Mouse (Mus musculus) liver, embryonic 11.5 days (tissue): ENCODE data around the gene Stk10. TPM values are rescaled to one million over a fixed set of nuclear protein-coding genes. Genes with fewer than 3 reads are reported as not detected.

Source experiments
- ATAC-seq: fragments of 200-750 bp; cut with Nextera tagmentation; replicated peaks from 2 replicates; pipeline ENCODE4 v1.8.0; 2017; ENCODE audit warnings: moderate number of reproducible peaks, mild to moderate bottlenecking, moderate TSS enrichment, moderate library complexity; ENCODE audit not compliant: low FRiP score
- DNase-seq: peaks from one replicate; pipeline ENCODE4 v3.0.0-alpha.2; 2017; ENCODE audit warnings: low spot score
- H3K27ac ChIP-seq: fragments of 300-500 bp; sonication (generic); 2 replicates; pipeline ENCODE4 v1.5.1; 2014; ENCODE audit warnings: mild to moderate bottlenecking, low read depth, low read length, control low read depth
- H3K27me3 ChIP-seq: fragments of 300-500 bp; sonication (generic); replicated peaks from 2 replicates; pipeline ENCODE4 v1.6.1; 2014; ENCODE audit warnings: low read length, mixed read lengths; ENCODE audit not compliant: control insufficient read depth, insufficient read depth
- H3K36me3 ChIP-seq: fragments of 300-500 bp; sonication (generic); 2 replicates; pipeline ENCODE4 v1.6.1; 2014; ENCODE audit warnings: mild to moderate bottlenecking, low read length, moderate library complexity, mixed read lengths; ENCODE audit not compliant: control insufficient read depth, insufficient read depth
- H3K4me1 ChIP-seq: fragments of 300-500 bp; sonication (generic); replicated peaks from 2 replicates; pipeline ENCODE4 v1.6.1; 2014; ENCODE audit warnings: low read length, mixed read lengths; ENCODE audit not compliant: control insufficient read depth, insufficient read depth
- H3K4me2 ChIP-seq: fragments of 300-500 bp; sonication (generic); 2 replicates; pipeline ENCODE4 v1.6.1; 2014; ENCODE audit warnings: mild to moderate bottlenecking, control low read depth, moderate library complexity
- H3K4me3 ChIP-seq: fragments of 300-500 bp; sonication (generic); 2 replicates; pipeline ENCODE4 v1.5.1; 2014; ENCODE audit warnings: low read depth, low read length, control low read depth
- H3K9ac ChIP-seq: fragments of 300-500 bp; sonication (generic); 2 replicates; pipeline ENCODE4 v1.6.1; 2014; ENCODE audit warnings: low read depth, low read length, control low read depth
- H3K9me3 ChIP-seq: fragments of 300-500 bp; sonication (generic); 2 replicates; pipeline ENCODE4 v1.6.1; 2016; ENCODE audit warnings: low read length, inconsistent platforms, mixed read lengths; ENCODE audit not compliant: control insufficient read depth
- WGBS: fragments of 180-500 bp; shearing (Covaris S2); extraction: QIAGEN DNeasy Blood & Tissue Kit; methylation state at CpG from one replicate; pipeline ENCODE4 v1.1.7; 2014; 5-methylcytosine and 5-hydroxymethylcytosine counted together
- polyA plus RNA-seq: library from polyadenylated mRNA; unstranded; fragments of >200 nt; fragmentation: Nextera tagmentation; extraction: Ambion mirVana; gene quantifications from 2 replicates; pipeline ENCODE4 v1.2.1, GENCODE M21; 2014

Gene Stk10
- polyA plus RNA-seq, 1 experiment from 2014 or later = 5.8 TPM

DNA sequence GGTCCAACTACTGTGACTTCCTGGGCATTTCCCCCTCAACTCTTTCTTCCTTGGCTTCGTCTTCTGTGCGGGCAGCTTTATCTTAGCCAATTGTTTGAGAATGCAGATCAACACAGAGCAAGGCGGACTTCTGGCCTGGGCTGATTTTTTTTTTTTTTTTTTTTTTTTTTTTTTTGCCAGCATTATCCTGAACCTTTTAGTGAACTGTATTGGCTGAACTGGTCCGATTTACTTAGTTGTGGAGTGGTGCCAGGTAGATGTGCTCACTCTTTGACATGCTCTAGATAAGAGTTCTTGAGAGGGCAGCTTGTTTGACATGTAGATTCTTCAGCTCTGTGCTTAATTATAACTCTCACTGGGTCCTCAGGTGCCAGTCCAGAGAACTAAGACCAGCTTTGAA lies 103.2 kb downstream of the Stk10 start:
- Histone ChIP-seq H3K4me1 (peaks cover 24% of the 10 kb centered on the region), H3K9me3 (no peaks in the 10 kb centered on the region), H3K4me3 (no peak overlapping the region), H3K36me3 (no peaks in the 10 kb centered on the region), H3K27me3 (no peaks in the 10 kb centered on the region), H3K9ac (no peak overlapping the region), H3K27ac (no peak overlapping the region), H3K4me2 (no peak overlapping the region)
- ATAC-seq (no peak), DNase-seq (no peak)
- 29% methylated on average over 4 of the region's 4 CpGs for WGBS

DNA sequence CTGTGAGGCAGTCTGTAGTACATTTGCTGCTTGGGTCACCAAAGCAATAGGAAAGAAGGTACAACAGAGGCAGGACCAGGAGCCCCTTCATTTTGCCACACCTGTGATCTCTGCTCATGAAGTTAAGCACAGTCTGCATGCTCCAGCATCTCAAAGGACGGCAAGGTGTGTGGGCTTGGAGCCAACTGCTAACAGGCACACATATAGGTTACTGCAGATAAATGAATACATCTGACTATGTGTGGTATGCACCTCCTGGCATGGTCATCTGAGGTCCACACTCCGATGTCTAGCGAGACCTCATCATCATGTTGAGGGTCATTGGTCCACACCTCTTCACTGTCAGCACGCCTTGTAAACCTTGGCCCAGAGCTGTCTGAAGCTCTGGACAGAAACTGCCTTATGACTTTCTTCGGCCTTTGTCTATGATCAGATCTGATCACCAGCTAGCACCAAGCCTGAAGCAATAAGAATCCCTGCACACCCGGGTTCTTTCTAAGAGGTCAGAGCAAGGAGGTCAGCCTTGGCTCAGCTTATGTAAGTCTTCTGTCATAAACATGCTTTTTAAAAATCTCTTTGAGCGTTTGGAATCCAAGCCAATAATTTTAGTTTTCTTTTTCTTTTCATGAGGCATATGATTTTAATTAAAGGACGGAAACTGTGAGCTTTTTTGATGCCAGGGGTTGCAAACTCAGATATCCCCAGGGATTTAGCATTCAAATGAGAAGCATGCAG lies 105.6 kb downstream of the Stk10 start:
- WGBS = 85% methylated on average over 8 of the region's 8 CpGs
- Histone ChIP-seq H3K27ac (no peak overlapping the region), H3K36me3 (no peaks in the 10 kb centered on the region), H3K4me1 (peaks cover 29% of the 10 kb centered on the region), H3K9ac (no peak overlapping the region), H3K4me3 (no peak overlapping the region), H3K27me3 (no peaks in the 10 kb centered on the region), H3K9me3 (no peaks in the 10 kb centered on the region), H3K4me2 (no peak overlapping the region)
- ATAC-seq = no peak
- no peak for DNase-seq

DNA sequence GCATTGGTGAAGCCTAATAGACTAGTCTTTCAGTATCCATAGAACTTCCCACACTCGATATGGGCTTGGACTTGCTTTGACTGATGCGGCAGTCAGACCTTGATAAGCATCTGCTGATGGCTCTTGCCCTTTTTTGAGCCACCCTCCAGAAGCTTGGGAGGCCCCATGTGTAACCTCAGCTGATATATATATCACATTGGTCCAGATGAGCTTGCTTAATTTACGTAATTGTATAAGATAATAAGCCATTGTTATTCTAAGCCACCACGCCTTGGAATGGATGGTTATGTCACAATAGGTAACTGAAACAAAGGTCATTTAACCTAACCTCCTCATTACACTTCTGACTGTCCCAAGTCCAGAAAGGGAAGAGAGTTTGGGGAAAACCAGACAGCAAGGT lies 107.5 kb downstream of the Stk10 start:
- ATAC-seq (0 out of 2 replicates have a peak, but pooled peaks have one; percentile 2), DNase-seq (no peak)
- H3K4me1 ChIP-seq = peaks cover 27% of the 10 kb centered on the region
- no peaks in the 10 kb centered on the region for H3K36me3 ChIP-seq
- peak overlapping the region; percentile 93 for H3K4me2 ChIP-seq
- peak overlapping the region; percentile 94; the same call in 1 of the 2 replicates for H3K9ac ChIP-seq
- peak overlapping the region; percentile 38; the same call in 1 of the 2 replicates for H3K27ac ChIP-seq
- 58% methylated on average over 4 of the region's 4 CpGs for WGBS
- no peaks in the 10 kb centered on the region for H3K9me3 ChIP-seq
- peak overlapping the region; percentile 89 for H3K4me3 ChIP-seq
- no peaks in the 10 kb centered on the region for H3K27me3 ChIP-seq

DNA sequence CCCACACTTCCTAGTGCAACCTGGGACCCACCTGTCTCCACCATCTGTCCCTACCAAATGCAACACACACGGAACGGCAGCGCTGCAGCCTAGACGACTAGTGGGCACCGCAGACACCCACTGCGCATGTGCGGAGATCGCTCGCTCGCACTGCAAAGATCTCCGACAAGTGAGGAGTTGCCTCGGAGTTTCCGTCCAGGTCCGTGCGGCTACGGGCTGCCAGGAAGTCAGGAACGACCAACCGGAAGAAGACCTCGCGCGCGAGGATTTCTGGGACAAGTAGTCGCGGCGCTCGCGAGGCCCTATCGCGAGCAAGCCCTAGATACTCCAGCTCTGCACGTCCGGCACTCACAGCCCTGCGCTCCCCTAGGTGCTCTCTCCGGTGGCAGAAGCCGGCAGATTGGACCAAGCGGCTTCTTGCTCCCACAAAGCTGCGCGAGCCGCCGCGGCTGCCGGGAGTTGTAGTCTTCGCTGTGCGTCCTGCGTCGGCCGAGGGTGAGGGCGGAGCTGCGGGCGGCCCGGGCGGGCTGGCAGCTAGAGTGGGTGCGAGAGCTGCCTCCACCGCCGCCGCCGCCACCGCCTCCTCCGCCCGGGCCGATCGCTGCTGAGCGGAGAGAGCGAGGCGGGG lies 109.3 kb downstream of the Stk10 start, which contains the start of gene Fbxw11:
Gene Fbxw11, plus strand, starts transcription at position 476 of the 628 bp plus-strand sequence.
- DNase-seq (peak; percentile 97), ATAC-seq (peak; percentile 92)
- no peaks in the 10 kb centered on the region for H3K36me3 ChIP-seq
- no peaks in the 10 kb centered on the region for H3K9me3 ChIP-seq
- no peaks in the 10 kb centered on the region for H3K27me3 ChIP-seq
- WGBS = under 1% methylated on average over 59 of the region's 64 CpGs
- peak within 1 kb of the TSS; percentile 98 for H3K27ac ChIP-seq
- H3K4me3 ChIP-seq = peak within 1 kb of the TSS; percentile 89
- peak within 1 kb of the TSS; percentile 94 for H3K9ac ChIP-seq
- peak within 1 kb of the TSS; percentile 93 for H3K4me2 ChIP-seq
- H3K4me1 ChIP-seq = peaks cover 21% of the 10 kb centered on the region

DNA sequence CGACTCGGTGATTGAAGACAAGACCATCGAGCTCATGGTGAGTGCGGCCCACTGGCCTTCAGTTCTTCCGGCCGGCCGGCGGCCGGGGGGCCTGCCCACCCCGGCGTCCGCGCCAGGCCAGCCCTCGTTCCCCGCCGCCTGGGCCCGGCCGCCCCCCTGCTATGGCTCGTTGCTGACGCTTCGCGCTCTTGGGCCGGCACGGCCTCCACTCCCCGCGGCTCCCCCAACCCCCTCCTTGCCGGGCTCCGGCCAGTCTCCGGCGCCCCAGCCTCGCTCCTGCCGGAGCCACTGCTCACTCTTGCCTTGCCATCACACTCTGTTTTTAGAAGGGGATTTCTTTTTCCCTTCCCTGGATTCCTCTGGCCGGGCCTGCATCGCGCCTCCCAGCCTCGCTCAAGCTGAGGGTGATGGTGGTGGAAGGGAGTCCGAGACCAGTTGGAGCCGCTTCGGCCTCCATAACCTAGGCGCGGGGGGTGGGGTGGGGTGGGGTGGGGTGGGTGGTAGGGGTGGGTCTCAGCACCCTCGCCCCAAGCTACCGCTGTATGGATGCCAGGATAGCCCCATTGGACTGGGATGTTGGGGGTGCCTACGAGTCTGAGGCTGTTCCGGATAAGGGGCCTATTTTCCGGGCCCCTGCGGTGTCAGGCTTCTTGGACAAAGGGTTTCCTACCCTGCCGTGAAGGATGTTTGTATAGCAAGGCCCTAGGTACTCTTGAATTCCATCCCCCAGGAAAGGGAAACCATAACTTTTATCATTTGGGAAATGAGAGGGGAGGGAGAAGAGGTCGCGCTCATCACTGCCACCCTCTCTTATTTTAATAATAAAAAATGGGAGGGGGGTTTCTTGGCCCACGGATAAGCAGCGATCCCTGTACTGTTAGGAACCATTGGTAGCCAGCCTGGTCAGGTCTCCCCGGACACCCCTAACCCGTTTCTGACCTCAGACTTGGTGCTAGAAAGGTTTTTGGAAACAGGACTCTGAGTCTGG lies 110.1 kb downstream of the Stk10 start:
- Histone ChIP-seq H3K4me2 (peak overlapping the region; percentile 93), H3K9ac (peak overlapping the region; percentile 94), H3K27ac (peak overlapping the region; percentile 98), H3K4me1 (peaks cover 21% of the 10 kb centered on the region), H3K9me3 (no peaks in the 10 kb centered on the region), H3K36me3 (no peaks in the 10 kb centered on the region), H3K27me3 (no peaks in the 10 kb centered on the region), H3K4me3 (peak overlapping the region; percentile 89)
- under 1% methylated on average over 50 of the region's 54 CpGs for WGBS
- ATAC-seq (peak; percentile 48), DNase-seq (peak; percentile 44)

DNA sequence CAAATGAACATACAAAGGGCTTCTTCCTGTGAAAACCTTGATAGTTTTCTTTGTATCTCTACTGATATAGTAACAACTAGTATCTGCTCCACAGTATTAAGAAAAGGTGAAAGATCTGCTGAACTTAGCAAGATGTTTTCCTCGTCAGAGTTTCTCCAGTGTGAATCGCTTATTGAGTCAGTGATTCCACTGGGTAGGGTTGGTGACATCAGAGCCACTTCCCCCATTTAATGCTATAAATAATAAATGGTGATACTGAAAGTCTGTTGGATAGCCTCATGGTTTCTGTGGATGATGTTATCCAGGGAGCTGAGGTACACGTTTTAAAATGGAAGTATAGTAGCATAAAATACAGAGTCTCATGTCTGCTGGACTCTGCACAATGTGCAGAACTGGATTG lies 110.9 kb downstream of the Stk10 start:
- ATAC-seq = no peak
- H3K4me3 ChIP-seq = peak overlapping the region; percentile 89
- no peaks in the 10 kb centered on the region for H3K27me3 ChIP-seq
- H3K9me3 ChIP-seq = no peaks in the 10 kb centered on the region
- H3K36me3 ChIP-seq = no peaks in the 10 kb centered on the region
- no peak for DNase-seq
- H3K4me1 ChIP-seq = peaks cover 21% of the 10 kb centered on the region
- peak overlapping the region; percentile 93 for H3K4me2 ChIP-seq
- WGBS = 33% methylated on average over 3 of the region's 3 CpGs
- 0 out of 2 replicates have a peak overlapping the region, but pooled peaks have one; percentile 22 for H3K27ac ChIP-seq
- H3K9ac ChIP-seq = peak overlapping the region; percentile 94

DNA sequence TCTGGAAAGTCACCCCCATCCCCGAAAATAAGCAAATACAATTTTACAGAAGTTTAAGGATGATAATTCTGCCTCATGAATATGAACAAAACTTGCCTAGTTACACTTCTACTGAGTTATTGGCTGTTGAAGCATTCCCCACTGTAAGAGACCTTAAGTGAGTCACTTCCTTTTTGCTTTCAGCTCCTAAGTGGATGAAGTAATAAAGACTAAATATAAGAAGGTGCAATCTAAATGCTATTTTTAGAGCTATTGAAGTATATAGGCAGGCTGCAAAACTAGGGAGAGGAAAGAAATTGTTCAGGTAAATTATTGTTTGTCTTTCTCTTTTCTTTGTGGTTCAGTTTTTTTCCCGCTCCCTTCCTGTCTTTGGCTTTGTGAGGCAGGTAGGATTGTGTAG lies 114.2 kb downstream of the Stk10 start:
- Histone ChIP-seq H3K27ac (no peak overlapping the region), H3K9ac (no peak overlapping the region)
- WGBS = 83% methylated on average over 2 of the region's 2 CpGs

DNA sequence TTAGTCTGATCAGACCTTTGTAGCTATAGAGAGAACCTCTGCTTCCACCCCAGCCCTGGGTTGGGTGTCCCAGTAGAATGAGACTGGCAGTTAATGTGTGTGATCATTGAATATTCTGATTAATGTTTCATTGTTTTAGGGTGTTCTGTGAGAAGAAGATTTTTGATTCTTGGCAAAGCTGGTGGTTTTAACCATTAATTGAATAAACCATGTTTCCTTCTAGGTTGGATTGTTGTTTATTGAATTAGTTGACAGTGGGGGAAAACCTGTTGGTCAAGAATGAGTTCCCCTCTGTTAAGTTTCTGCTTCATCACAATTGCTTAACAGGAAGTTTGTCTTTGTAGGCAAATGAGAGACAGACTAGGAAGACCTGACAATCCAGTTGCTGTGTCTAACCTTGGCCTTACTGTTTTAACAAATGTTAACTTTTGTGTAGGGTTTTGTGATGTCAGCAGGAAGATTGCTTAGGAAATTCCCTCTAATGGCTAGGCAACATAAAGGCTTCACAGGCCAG lies 117.2 kb downstream of the Stk10 start:
- H3K9me3 ChIP-seq = no peaks in the 10 kb centered on the region
- no peak for ATAC-seq
- no peak overlapping the region for H3K9ac ChIP-seq
- no peaks in the 10 kb centered on the region for H3K27me3 ChIP-seq
- no peaks in the 10 kb centered on the region; the same call in 1 of the 2 replicates for H3K4me1 ChIP-seq
- no peak overlapping the region for H3K4me2 ChIP-seq
- no peak for DNase-seq
- H3K36me3 ChIP-seq = no peaks in the 10 kb centered on the region; the same call in 1 of the 2 replicates
- H3K27ac ChIP-seq = no peak overlapping the region
- H3K4me3 ChIP-seq = no peak overlapping the region

More for the DNA sequence above, 114.2 kb downstream of the Stk10 start:
- no peak for DNase-seq
- no peak overlapping the region for H3K4me3 ChIP-seq
- H3K36me3 ChIP-seq = no peaks in the 10 kb centered on the region
- no peaks in the 10 kb centered on the region for H3K9me3 ChIP-seq
- no peaks in the 10 kb centered on the region for H3K27me3 ChIP-seq
- H3K4me2 ChIP-seq = no peak overlapping the region
- no peak for ATAC-seq
- peaks cover 6% of the 10 kb centered on the region for H3K4me1 ChIP-seq
